Mouse (Mus musculus) left cerebral cortex, adult 2 months (tissue): ENCODE data around the gene Plekhb1. TPM values are rescaled to one million over a fixed set of nuclear protein-coding genes. Genes with fewer than 3 reads are reported as not detected.

Experiments used
- DNase-seq, 2 experiments: peaks; one replicate each; pipeline ENCODE4 v3.0.0; 2021 to 2022; ENCODE audit warnings: low spot score in 2 of 2, mixed read lengths in 1 of 2; ENCODE audit errors: extremely low spot score in 1 of 2
- H3K27ac ChIP-seq: fragments of 200-600 bp; 2 replicates; pipeline ENCODE4 v1.8.1; 2022
- H3K4me3 ChIP-seq: fragments of 200-600 bp; 2 replicates; pipeline ENCODE4 v1.8.1; 2022
- CTCF ChIP-seq: fragments of 200-600 bp; IDR thresholded peaks from 2 replicates; pipeline ENCODE4 v1.8.1; 2022; ENCODE audit warnings: antibody characterized with exemption, mild to moderate bottlenecking, moderate library complexity
- intact Hi-C: fragments of 180-260 bp; cut with DNase I; formaldehyde crosslinking; loops from one replicate; pipeline ENCODE4 v1.15.1; 2025
- long read RNA-seq, 2 experiments: library from polyadenylated mRNA; stranded (forward); transcript quantifications; one replicate each; pipeline ENCODE4 v2.0.0; 2021; ENCODE audit warnings: borderline mapping rate in 2 of 2
- total RNA-seq, 2 experiments: library from RNA; stranded (reverse); gene quantifications; 2 replicates each; pipeline ENCODE4 v1.2.3; 2021

The Plekhb1 gene
- 100 to 1,000 TPM; 139 to 153 TPM for total RNA-seq
- long read RNA-seq, experiment 1, transcript Plekhb1-205 (6 exons, 2,793 nt) = major isoform, 35 of 75 reads
- long read RNA-seq, experiment 1, transcript Plekhb1-203 (7 exons, 1,806 nt) = minor isoform, 16 of 75 reads
- long read RNA-seq, experiment 1, partial matches to known transcripts = 7 of 75 reads
- long read RNA-seq, experiment 1, other reads (novel, unspliced or antisense) = 9 of 75 reads
- long read RNA-seq, experiment 2, transcript Plekhb1-203 (7 exons, 1,806 nt) = minor isoform, 22 of 75 reads
- long read RNA-seq, experiment 2, transcript Plekhb1-205 (6 exons, 2,793 nt) = major isoform, 35 of 75 reads
- long read RNA-seq, experiment 2, partial matches to known transcripts = 9 of 75 reads
- long read RNA-seq, experiment 2, other reads (novel, unspliced or antisense) = 4 of 75 reads

DNA sequence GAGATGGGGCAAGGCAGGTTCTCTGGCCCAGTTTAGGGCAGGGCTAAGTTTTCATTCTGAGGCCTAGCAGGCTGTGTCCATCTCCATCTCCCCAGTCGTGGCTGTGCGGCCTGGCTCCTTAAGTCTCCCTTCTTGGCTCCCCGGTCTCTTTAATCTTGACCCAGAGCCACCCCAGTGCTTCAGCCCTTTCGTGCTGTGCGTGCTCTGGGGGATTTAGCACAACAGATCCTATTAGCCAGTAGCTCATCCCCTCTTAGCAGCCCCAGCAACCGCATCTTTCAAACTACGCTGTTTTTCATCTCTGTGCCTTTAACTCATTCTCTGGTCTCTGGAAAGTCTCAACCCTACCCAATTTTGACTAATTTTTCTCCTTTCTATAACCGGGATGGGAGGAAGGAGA is at the start of gene Plekhb1:
Gene Plekhb1 (minus strand): TSS at position 184 of the 400 bp plus-strand sequence.
- TF ChIP-seq CTCF = no peak
- H3K27ac ChIP-seq = no peak within 1 kb of the TSS
- DNase-seq = no peak
- peak within 1 kb of the TSS; percentile 27 for H3K4me3 ChIP-seq
- intact Hi-C loops = no loop called here

DNA sequence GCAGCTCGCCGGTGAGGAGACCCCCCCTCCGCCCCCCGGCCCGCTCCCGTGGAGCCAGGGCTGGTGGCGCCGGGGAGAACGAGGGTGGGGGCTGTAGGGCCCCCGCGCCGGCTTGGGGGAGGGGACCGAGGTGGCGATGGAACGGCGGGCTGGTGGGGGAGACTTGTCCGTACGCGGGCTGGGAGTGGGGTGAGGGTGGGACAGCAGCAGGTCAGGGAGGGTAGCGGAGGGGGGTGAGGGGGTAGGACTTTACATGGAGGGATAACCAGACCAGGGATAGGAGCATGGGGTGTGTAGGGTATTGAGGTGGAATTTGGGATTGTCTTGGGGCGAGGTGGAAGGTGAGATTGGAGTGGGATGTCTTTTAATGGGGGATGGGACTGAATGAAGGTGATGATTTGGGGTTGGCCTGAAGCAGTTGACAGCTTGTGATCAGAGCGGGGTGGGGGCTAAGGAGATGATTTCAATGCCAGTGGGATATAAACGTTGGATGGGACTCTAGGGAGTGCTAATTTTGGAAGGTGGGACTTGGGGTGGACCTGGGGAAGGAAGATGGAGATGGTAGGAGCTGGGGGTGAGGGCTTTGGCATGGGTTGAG is 44.8 kb upstream of the Plekhb1 start:
- TF ChIP-seq CTCF = no peak
- no peak for DNase-seq
- intact Hi-C loops = loop anchor here (5.0 kb wide), 2 partner anchors 90 to 110 kb away; no protein-coding TSS in a partner anchor
- H3K27ac ChIP-seq = peak overlapping the region; percentile 100
- H3K4me3 ChIP-seq = peak overlapping the region; percentile 74

DNA sequence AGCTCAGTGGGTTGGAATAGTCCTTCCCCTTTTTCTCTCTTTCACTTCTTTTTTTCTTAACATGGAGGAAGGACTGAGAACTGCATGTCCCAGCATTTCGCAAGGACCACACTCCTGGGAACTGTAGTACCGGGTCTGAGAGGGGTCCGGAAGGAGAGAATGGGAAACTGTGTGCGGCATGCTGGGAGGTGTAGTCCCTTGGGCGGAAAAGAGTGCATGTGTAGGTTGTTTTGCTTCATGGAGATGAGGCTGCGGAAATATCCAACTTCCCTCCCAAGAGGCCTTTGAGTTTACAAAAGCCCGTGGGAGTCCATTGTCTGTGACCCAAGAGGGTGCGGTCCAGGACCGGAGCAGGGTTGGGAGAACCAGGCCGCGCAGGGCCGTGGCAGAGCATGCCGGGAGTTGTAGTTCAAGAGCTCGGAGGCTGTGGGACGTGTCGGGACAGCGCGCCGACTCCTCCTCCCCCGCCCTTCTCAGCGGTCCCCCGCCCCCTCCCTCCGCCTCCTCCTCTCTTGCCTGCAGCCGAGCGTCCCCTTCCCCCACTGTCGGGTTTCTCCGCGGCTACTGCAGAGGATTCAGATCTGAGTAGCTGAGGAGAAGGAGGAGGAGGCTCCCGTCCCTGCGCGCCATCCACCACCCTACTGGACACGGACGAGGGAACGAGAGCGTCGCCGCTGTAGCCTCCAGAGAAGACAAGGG is 44.1 kb upstream of the Plekhb1 start, which contains the start of gene Fam168a:
Gene Fam168a (plus strand): TSS at position 493 of the 699 bp plus-strand sequence.
- TF ChIP-seq CTCF = peak; percentile 39
- peak; percentile 93 to 94 for DNase-seq
- Histone ChIP-seq H3K4me3 (peak within 1 kb of the TSS; percentile 74), H3K27ac (peak within 1 kb of the TSS; percentile 100)
- intact Hi-C loops = loop anchor here (5.0 kb wide), 2 partner anchors 91 to 111 kb away; no protein-coding TSS in a partner anchor

DNA sequence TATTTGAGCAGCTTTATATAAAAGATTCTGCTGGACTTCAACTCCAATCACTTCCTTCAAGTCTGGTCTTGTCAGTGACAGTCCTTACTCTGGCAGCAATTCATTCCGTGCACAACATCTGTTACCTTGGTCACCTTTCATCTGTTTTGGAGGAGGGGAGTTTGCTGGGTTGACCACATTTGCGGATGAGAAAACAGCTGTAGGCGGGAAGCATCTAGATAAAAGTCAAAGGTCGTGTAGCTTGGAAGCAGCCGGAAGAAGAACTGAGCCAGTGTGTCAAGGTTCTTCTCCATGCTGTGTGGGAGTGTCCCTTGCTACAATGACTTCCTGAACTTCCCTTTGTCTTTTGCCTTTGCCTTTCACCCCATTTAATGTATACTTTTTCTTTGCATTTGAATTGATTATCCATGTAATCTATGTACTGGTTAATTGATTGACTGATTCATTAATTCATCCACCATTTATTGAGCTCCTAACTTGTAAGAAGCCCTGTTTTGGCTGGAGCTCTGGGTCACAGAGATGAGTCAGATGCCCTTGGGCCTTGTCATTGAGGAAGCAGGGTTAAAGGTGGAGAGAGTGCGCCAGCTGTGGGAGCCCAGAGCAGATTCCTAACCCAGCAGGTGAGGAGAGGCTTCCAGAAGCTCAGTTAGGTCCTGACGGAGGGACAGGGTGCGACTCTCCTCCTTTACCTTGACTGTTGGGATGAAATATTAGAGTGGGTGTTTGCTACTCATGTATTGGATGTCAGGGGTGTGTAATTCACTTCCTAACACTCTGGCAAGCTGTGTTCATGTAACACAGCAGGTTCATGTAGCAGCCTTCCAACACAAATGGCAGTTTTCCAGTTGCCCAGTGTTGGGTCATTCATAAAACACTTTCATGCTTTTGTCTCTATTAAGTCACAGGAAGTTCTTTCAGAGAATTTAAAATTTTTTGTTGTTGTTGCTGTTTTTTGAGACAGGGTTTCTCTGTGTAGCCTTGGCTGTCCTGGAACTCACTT is 37.9 kb upstream of the Plekhb1 start:
- intact Hi-C loops = no loop called here
- no peak for TF ChIP-seq CTCF
- no peak for DNase-seq
- no peak overlapping the region for H3K27ac ChIP-seq
- H3K4me3 ChIP-seq = no peak overlapping the region

DNA sequence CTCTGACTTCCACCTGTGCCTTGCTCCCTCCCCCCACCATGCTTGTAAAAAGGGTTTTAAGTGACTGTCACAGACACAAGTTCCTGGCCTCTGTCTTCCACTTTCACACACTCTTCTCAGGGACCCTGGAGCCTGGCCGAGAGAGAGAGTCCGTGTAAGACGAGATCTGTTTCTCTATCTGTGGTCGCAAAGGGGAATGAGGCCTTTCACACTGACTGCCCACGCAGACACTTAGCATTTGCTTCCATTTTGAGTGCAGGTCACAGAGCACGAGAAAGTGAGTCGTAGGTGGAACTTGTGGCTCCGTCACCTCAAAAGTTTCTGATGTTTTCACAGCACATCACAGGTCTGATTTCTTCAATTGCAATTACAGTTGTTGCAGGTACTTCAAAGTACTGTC is 31.0 kb upstream of the Plekhb1 start:
- Histone ChIP-seq H3K27ac (no peak overlapping the region), H3K4me3 (no peak overlapping the region)
- no peak for TF ChIP-seq CTCF
- DNase-seq = no peak
- intact Hi-C loops = no loop called here

DNA sequence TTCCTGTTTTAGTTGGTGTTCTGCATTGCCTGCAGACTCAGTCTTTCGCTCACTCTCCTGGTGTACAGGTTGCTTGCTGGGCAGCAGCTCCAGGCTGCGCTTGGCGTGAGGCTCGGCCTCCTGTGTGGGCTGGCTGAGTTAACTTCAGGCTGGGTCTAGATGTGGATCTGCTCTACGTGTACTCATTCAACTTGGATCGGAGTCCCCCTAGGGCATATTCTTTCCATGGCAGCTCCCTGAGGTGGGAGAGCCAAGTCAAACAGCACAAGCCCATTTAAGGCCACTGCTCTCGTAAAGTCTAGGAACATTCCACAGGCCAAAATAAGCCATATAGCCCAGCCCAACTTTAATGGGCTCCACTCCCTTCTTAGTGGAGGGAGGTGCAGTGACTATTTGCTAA is 26.3 kb upstream of the Plekhb1 start:
- intact Hi-C loops = loop anchor here (5.0 kb wide), 1 partner anchor 129 kb away; no protein-coding TSS in a partner anchor
- no peak for DNase-seq
- H3K4me3 ChIP-seq = no peak overlapping the region
- TF ChIP-seq CTCF = no peak
- no peak overlapping the region for H3K27ac ChIP-seq

DNA sequence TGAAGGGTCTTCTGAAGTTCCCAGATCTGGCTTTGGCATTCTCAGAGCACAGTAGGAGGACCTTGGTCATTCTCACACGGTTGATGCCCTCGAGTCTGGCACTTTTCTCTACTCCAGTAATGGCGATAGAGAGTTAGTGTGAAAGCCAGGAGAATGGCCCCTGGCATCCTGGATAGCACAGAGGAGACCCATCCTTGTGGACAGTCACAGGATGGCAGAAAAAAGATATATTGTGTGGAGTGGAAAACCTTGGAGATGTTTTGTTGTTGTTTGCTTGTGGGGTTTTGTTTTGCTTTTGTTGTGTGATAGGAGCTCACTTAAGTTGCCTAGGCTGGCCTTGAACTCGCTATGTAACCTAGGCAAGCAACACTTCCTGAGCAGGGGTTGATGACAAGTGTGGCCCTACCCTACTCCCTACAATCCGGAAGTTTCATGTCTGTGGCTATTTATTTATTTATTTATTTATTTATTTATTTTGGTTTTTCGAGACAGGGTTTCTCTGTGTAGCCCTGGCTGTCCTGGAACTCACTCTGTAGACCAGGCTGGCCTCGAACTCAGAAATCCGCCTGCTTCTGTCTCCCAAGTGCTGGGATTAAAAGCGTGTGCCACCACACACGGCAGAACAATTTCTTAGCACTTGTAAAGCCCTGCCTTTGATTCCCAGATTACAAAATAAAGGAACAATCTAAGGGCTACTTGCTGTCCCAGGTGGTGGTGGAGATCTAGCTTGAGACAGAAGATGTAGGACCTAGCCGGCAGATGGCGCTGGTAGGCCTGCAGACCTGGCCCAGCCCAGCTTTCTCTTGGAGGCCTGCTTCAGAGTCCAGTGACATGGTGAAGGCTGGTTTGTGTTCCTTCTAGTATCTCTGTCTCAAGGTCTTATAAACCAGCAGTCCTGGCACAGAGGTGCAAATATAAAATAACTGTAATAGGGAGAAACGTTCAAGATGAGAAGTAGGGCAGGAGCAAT is 23.1 kb upstream of the Plekhb1 start:
- Histone ChIP-seq H3K27ac (no peak overlapping the region), H3K4me3 (no peak overlapping the region)
- peak; percentile 63 to 74 for DNase-seq
- intact Hi-C loops = loop anchor here (1.0 to 5.0 kb wide), 3 partner anchors 113 to 179 kb away; no protein-coding TSS in a partner anchor
- peak; percentile 82 for TF ChIP-seq CTCF

DNA sequence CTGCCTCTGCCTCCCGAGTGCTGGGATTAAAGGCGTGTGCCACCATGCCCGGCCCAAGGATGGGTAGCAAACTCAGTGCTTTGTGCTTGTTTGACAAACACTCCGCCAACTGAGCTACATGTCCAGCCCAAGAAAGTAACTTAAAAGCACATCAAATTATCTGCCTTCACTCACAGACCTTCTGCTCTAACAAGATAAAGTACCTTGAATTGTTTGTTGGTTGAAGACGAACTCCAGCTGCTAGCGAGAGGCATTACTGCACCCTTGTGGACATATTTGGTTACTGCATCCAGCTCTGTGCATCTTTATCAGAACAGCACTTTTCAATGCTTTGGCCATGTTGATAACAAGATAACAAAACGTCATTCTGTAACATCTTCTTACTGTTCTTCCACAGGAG is 22.3 kb upstream of the Plekhb1 start:
- DNase-seq = peak; percentile 54 to 55
- peak; percentile 92 for TF ChIP-seq CTCF
- intact Hi-C loops = loop anchor here (1.0 kb wide), 2 partner anchors 39 to 164 kb away; no protein-coding TSS in a partner anchor
- Histone ChIP-seq H3K27ac (no peak overlapping the region), H3K4me3 (no peak overlapping the region)

DNA sequence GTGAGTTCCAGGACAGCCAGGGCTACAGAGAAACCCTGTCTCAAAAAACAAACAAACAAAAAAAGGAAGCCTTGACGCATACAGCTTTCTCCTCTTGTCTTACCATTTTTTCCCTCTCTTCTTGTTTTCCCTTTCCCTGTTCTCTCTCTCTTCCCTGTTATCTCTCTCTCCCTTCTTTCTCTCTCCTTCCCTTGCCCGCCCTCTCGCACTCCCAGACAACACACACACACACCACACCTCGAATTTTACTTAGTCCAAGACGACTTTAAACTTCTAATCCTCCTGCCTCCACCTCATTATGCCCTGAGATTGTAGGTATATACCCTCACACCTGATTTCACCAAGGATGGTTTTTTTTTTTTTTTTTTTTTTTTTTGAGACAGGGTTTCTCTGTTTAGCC is 21.9 kb upstream of the Plekhb1 start:
- Histone ChIP-seq H3K27ac (no peak overlapping the region), H3K4me3 (no peak overlapping the region)
- no peak for TF ChIP-seq CTCF
- no peak for DNase-seq
- intact Hi-C loops = loop anchor here (1.0 kb wide), 2 partner anchors 39 to 164 kb away; no protein-coding TSS in a partner anchor

DNA sequence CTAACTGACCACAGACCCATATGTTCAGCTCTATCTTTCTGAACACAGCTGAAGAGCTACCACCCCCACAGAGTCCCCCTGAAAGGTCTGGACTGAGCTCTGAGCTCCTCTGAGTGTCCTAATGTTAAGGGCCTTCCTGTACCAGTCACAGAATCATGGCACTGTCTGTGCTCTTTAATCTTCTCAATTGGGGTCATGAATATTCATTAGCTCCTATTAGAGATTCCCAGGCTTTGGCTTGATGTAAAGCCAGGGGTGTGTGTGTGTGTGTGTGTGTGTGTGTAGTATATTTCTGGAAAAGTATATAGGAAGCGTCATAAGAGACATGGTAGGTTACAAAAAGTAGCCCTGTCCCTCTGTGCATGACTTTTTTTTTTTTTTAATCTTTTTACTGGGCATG is 21.0 kb upstream of the Plekhb1 start:
- no peak for TF ChIP-seq CTCF
- Histone ChIP-seq H3K27ac (no peak overlapping the region), H3K4me3 (no peak overlapping the region)
- DNase-seq = no peak
- intact Hi-C loops = no loop called here
